Mouse (Mus musculus) thymus, postnatal 0 days (tissue): Measurements from ENCODE around the gene Zfp185. TPM values are rescaled to one million over a fixed set of nuclear protein-coding genes. Genes with fewer than 3 reads are reported as not detected.
"Not testable (repeated sequence)": the region's sequence is repeated elsewhere in the genome, so short reads cannot be mapped to it uniquely, and the experiment has no call there.

Experiments
- DNase-seq: peaks from one replicate; pipeline ENCODE4 v3.0.0-alpha.2; 2015; ENCODE audit warnings: low spot score
- microRNA counts: library from miRNA; unstranded; fragments of <30 nt; microRNA quantifications from one replicate; lab custom pipeline; 2015
- microRNA-seq: library from miRNA; unstranded; fragments of <30 nt; microRNA quantifications from one replicate; pipeline ENCODE4, GENCODE M21; 2016; ENCODE audit warnings: borderline number of aligned reads
- polyA plus RNA-seq: library from polyadenylated mRNA; unstranded; fragments of >200 nt; fragmentation: Nextera tagmentation; extraction: Ambion mirVana; gene quantifications from 2 replicates; pipeline ENCODE4 v1.2.1, GENCODE M21; 2015

Gene Zfp185
- polyA plus RNA-seq, 1 experiment from 2014 or later, result 0.96 TPM

DNA sequence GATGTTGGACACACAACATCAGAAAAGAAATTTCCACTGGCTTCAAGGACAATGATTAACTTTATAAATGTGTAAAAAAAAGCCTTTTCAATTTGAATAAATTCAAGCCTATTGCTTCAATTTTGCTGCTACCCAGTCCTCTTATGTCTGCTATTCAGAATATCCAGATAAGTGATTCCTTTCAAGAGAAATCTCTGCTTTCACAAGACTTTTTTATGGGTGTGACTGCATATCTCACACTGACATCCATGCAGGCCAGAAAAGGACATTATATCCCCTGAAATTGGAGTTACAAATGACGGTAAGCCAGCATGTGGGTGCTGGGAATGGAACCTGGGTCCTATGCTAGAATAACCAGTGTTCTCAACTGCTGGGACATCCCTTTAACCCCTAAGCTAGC lies 74.4 kb downstream of the Zfp185 start:
- DNase-seq, result no peak

DNA sequence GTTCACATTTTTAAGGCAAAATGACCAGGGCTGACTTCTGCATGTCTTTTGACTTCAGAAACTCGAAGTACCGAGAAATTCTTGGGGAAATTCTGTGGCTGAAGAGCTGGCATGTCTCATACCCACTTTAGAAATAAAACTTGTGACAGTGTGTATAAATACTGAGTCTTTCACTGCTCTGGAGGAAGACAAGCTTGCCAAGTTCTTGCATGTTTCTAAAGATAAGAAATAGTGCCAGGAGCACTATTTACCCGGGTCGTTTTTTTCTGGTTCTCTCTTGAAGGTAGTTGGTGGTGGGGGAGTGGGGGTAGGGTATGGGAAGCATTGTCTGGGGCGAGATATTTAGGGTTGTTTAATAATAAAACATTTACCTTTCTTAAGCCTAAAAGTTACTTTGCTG lies 75.2 kb downstream of the Zfp185 start:
- no peak for DNase-seq

DNA sequence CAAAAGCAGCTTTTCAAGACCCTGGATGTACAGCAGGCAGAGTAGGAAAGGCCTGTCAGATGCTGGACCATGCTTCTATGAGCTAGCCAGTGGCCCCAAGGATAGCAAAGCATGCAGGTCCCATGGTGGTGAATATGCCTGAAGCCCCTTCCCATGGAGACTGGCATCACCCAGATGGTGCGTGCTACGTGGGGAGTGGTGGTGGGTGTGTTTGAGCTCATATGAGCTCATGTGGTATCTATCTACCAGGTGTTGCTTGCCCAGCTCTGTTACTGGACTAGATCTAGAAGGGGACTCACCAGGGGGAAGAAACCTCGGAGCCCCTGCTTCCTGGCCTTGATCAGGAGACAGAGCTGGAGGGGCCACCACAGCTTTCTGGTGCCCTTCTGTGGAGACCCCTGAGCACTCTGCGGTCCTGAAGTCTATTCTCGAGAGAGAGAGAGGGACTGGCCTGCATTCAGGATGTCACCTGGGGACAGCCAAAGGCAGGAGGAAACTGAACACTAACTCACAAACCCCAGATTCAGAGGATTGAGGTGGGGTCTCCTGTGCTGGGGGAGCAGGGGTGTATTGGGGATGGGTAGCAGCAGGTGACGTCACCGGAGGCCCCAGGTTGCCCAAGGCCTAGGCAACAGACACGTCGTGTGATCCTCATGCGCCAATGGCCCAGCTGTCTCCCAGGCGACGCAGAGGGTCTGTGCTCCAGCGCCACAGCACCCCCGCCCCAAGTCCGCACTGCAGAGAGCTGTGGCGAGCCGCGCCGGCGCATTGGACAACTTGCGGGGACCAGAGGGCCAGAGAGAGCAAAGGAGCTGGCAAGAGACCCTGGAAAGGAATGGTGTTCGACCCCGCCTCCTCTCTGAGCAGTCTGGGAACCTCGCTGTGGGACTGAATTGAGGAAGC lies 76.6 kb downstream of the Zfp185 start:
- DNase-seq, result no peak

DNA sequence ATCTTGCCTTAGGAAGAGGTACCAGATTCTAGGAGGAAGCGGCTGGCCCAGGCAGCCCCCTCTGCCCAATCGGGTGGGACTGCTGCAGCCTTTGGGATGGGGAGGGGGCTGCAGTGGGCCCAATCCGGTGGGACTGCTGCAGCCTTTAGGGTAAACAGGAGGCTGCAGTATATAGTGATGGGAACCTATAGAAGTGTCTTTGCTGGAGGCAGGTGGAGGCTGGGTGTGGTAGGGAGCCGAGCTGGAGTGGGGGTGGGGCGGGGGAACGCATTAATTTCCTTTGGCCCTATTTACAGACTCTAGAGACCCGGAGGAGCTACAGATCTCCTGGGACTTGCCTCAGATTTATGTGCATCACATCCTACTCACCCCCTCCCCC lies 77.3 kb downstream of the Zfp185 start, which contains the start of gene Pnma3:
TSS of gene Pnma3 (plus strand) at position 373 of the 379 bp plus-strand sequence.
- no peak for DNase-seq

DNA sequence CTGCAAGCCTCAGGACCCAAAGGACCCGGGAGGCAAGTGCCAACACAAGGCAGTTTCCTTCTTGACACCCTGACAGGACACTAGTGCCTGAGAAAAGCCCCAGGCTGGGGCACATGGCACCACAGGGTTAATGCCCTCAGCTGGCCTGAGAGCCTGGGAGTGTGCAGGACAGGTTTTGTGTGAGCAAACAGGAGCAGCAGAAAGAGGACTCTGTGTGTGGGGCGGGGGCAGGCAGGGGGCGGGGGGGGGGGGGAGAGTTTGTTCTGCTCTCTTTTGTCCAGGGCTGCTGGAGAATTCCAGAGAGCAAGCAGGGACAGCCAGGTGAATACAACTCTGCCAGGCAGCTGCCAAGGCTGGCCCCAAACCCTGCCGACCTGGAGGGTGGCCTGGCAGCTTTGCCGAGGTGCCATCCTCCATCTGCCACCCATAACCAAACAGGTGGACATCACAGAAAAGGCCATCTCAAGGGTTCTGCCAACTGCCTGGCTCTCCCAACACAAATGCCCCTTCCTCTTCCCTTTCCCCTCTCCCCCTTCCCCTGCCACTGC lies 79.7 kb downstream of the Zfp185 start:
- not testable (repeated sequence) for DNase-seq

MicroRNAs within 50 kb of the gene (microRNA counts, 519-probe panel; counts per million panel counts)
- microRNA mmu-miR-2137 (lab: Ali Mortazavi, UCI), result 473 counts per million, percentile 71 among the panel's probes with 10 or more counts

Small RNAs within 50 kb of the gene (microRNA-seq; reads per million reads assigned to microRNA genes)
- 32.5 reads per million, percentile 34 among the genes with 10 or more reads in this experiment for gene Mir2137

Other genes with a start within 250 kb of the Zfp185 start
- gene Gabrq, start 162.2 kb upstream of the Zfp185 start, polyA plus RNA-seq, result not detected in 2 replicates
- gene Cetn2, start 68.9 kb upstream of the Zfp185 start, polyA plus RNA-seq, result 102 and 105 TPM in 2 replicates
- 14.1 and 14.8 TPM in 2 replicates for gene Nsdhl, start 68.8 kb upstream of the Zfp185 start, polyA plus RNA-seq
- gene Pnma5, start 49.8 kb downstream of the Zfp185 start, polyA plus RNA-seq, result 0.09 TPM in 1 of 2 replicates, not detected in the other
- gene Pnma3, start 77.4 kb downstream of the Zfp185 start, polyA plus RNA-seq, result not detected in 2 replicates
- gene Xlr4a, start 95.1 kb downstream of the Zfp185 start, polyA plus RNA-seq, result 76.9 and 77.7 TPM in 2 replicates
- gene Xlr3a, start 109.8 kb downstream of the Zfp185 start, polyA plus RNA-seq, result 1.2 and 2.2 TPM in 2 replicates
- gene Gm14685, start 129.7 kb downstream of the Zfp185 start, polyA plus RNA-seq, result 0.18 TPM in 1 of 2 replicates, not detected in the other
- 0.10 and 0.23 TPM in 2 replicates for gene Xlr5b, start 161.5 kb downstream of the Zfp185 start, polyA plus RNA-seq
- 0.23 and 0.29 TPM in 2 replicates for gene DXBay18, start 162.1 kb downstream of the Zfp185 start, polyA plus RNA-seq
- not detected in 2 replicates for gene Spin2d, start 189.7 kb downstream of the Zfp185 start, polyA plus RNA-seq
- gene Xlr3b, start 204.9 kb downstream of the Zfp185 start, polyA plus RNA-seq, result 0.44 and 4.8 TPM in 2 replicates
- 60.8 and 71.0 TPM in 2 replicates for gene Xlr4b, start 227.0 kb downstream of the Zfp185 start, polyA plus RNA-seq
- gene F8a, start 241.0 kb downstream of the Zfp185 start, polyA plus RNA-seq, result 19.1 and 20.4 TPM in 2 replicates